Mouse (Mus musculus) heart, postnatal 36 days (tissue): ENCODE results near the gene Ltb. TPM values are rescaled to one million over a fixed set of nuclear protein-coding genes. Genes with fewer than 3 reads are reported as not detected.

Source experiments
- DNase-seq, 2 experiments: peaks; one replicate each; pipeline ENCODE4 v3.0.0; 2021 to 2022
- intact Hi-C: fragments of 180-260 bp; cut with DNase I; formaldehyde crosslinking; loops from one replicate; pipeline ENCODE4 v1.15.1; 2025
- total RNA-seq, 2 experiments: library from RNA; stranded (reverse); gene quantifications; 2 replicates each; pipeline ENCODE4 v1.2.3; 2021

Ltb gene
- total RNA-seq, 2 experiments from 2014 or later, result 1.0 to 1.6 TPM

- DNase-seq, result no peak
These were observed 4.1 kb upstream of the Ltb start for GRCm38 (mm10) chr17:35190096-35190495.

DNA sequence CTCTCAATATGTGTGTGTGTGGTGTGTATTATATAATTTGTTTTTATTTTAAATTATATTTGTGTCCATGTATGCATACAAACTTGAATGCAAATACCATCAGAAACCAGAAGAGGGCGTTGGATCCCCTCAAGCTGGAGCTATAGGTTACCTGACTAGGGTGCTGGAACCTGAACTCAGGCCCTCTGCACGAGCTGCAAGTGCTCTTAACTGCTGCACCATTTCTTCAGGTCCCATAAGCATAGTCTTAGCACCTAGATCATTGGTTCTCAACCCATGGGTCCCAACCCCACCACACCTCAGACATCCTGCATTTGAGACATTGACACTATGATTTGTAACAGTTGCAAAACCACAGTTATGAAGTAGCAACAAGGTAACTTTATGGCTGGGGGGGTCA, 2.5 kb upstream of the Ltb start:
- DNase-seq, result no peak
- intact Hi-C loops, result no loop called here

More at GRCm38 (mm10) chr17:35190096-35190495, 4.1 kb upstream of the Ltb start:
- intact Hi-C loops, result no loop called here

DNA sequence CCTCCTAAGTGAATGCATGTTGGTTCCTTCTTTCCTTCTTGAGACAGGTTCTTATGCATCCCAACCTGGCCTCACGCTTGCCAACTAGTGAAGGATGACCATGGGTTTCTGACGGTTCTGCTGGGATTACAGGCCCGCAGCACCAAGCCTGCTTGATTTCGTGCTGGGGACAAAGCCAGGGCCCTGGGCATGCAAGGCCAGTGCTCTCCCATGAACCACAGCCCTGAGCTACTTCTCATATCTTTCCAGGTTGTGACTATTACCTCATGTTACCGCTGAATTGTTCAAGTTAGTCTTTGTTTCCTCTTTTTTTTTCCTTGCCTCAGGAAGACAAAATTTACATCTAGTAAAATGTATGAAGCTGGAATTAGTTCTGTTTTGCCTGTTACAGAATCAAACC, 1.3 kb upstream of the Ltb start:
- intact Hi-C loops, result no loop called here
- no peak for DNase-seq

DNA sequence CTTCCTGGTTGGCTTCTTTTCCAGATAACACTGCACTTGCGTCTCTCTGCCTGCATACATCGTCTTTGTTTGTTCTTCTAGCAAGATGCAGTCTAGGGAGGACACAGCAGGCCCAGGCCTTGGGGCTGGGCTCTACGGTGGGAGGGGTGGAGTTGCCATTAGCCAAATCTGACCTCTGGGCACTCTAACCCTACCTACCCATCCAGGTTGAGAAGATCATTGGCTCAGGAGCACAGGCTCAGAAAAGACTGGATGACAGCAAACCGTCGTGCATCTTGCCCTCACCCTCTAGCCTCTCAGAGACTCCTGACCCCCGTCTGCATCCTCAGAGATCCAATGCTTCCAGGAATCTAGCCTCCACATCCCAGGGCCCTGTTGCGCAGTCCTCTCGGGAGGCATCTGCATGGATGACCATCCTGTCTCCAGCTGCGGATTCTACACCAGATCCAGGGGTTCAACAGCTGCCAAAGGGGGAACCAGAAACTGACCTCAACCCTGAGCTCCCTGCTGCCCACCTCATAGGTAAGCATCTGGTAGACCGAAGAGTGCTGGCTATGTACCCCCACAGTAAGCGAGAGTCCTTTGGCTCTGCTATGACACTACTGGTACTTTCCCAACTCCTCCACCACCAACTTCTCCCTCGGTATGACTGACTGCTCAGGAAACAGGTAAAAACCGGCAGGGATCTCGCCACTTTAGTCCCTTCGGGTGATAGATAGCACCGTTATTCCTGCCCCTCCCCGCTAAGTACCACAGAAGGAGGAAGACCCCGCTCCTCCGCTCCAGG, 798 bp downstream of the Ltb start:
- intact Hi-C loops, result loop anchor here (1.0 kb wide), 1 partner anchor 17 kb away; no protein-coding TSS in a partner anchor
- no peak for DNase-seq

GRCm38 (mm10) chr17:35195631-35196320, 1.5 kb downstream of the Ltb start:
- intact Hi-C loops, result loop anchor here (1.0 to 2.0 kb wide), 2 partner anchors 17 to 33 kb away; no protein-coding TSS in a partner anchor
- DNase-seq, result peak; percentile 87 to 88

- DNase-seq, result no peak
- intact Hi-C loops, result loop anchor here (2.0 kb wide), 1 partner anchor 33 kb away; no protein-coding TSS in a partner anchor
These were observed 2.0 kb downstream of the Ltb start for GRCm38 (mm10) chr17:35196321-35196641.

DNA sequence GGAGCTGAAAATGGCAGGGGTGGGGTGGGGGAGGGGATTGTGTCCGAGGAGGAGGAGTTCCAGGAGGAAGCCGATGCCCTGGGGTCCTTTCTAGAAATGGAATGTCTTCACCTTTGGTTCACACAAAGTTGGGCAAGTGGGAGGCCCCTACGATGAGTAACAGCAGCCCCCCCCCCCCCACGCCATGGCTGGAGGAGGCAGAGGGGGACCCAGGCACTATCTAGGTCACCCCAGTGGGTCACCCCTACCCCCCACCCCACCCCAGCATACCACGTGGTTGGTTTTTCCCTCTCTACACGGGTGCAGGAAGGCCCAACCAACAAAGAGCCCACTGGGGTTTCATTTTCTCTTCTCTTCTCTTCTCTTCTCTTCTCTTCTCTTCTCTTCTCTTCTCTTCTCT, 2.9 kb downstream of the Ltb start:
- intact Hi-C loops, result loop anchor here (2.0 kb wide), 1 partner anchor 32 kb away; no protein-coding TSS in a partner anchor
- DNase-seq, result no peak

DNA sequence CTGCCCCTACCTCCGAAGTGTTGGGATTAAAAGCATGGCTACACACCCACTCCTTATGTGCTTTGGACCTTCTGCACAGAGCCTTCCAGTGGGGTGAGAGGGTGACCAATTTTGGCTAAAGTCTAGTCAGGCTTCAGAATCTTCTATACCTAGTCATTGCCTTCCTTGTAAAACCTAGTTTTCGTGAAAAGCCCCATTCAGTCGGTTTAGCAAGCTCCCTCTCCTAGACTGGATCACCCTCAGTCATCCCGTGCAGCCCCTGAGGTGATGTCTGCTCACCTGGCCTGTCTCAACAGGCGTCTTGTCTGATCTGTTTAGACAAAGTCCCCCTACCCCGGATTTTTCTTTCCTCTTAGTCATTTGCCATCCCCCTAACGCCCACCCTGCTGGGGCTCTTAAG, 3.8 kb downstream of the Ltb start:
- intact Hi-C loops, result no loop called here
- no peak for DNase-seq

GRCm38 (mm10) chr17:35198946-35199345, 4.7 kb downstream of the Ltb start:
- no peak for DNase-seq
- intact Hi-C loops, result no loop called here

GRCm38 (mm10) chr17:35200398-35200797, 6.2 kb downstream of the Ltb start:
- DNase-seq, result no peak
- intact Hi-C loops, result loop anchor here (2.0 kb wide), 1 partner anchor 20 kb away; the partner anchor contains the start of gene Gm16181

- intact Hi-C loops, result loop anchor here (2.0 kb wide), 1 partner anchor 20 kb away; the partner anchor contains the start of gene Gm16181
These were observed 6.9 kb downstream of the Ltb start for GRCm38 (mm10) chr17:35201128-35201527.

DNA sequence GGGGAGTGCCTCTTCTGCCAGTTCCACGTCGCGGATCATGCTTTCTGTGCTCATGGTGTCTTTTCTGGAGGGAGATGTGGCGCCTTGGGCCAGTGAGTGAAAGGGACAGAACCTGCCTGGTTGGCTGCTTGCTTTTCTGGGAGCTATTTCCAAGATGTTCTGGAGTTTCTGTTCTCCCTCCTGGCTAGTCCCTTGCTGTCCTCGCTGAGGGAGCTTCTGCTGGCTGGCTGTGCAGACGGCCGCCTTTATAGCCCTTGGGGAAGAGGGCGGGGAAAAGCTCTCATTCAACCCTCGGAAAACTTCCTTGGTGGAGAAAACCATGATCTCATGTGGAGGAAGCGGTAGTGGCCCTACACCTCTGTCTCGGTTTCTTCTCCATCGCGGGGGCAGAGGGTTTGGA, 7.5 kb downstream of the Ltb start, which contains the start of gene Tnf:
Tnf (minus strand) TSS at position 221 of the 400 bp plus-strand sequence.
- intact Hi-C loops, result loop anchor here (2.0 kb wide), 1 partner anchor 19 kb away; the partner anchor contains the start of gene Gm16181

More at GRCm38 (mm10) chr17:35201128-35201527, 6.9 kb downstream of the Ltb start:
- no peak for DNase-seq

DNA sequence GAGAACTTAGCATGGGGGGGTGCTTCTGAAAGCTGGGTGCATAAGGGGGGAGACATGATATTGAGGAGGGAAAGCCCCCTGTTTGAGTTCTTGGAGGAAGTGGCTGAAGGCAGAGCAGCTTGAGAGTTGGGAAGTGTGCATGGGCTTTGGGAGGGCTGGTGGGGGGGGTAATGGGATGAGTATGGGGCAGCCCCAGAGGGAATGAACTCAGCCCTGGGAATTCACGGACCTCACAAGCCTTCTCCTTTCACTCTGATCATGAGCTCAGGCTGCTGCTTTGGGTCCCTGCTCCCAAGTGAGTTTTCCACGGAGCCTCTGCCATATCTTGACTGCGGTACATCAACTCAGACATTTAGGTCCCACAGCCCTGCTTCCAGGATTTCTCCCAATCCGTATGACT, 8.2 kb downstream of the Ltb start:
- no peak for DNase-seq
- intact Hi-C loops, result no loop called here

More for the DNA sequence above, 7.5 kb downstream of the Ltb start, which contains the start of gene Tnf:
- peak; percentile 67 to 75 for DNase-seq

- no peak for DNase-seq
- intact Hi-C loops, result no loop called here
These were observed 10.5 kb downstream of the Ltb start, which contains the start of gene Lta for GRCm38 (mm10) chr17:35204494-35205379. Lta (minus strand) TSS chr17:35205351.

GRCm38 (mm10) chr17:35205380-35205769, 11.1 kb downstream of the Ltb start:
- no peak for DNase-seq
- intact Hi-C loops, result no loop called here

GRCm38 (mm10) chr17:35209785-35210535, 15.7 kb downstream of the Ltb start:
- peak in 1 of 2 experiments; percentile 28 for DNase-seq
- intact Hi-C loops, result no loop called here

DNA sequence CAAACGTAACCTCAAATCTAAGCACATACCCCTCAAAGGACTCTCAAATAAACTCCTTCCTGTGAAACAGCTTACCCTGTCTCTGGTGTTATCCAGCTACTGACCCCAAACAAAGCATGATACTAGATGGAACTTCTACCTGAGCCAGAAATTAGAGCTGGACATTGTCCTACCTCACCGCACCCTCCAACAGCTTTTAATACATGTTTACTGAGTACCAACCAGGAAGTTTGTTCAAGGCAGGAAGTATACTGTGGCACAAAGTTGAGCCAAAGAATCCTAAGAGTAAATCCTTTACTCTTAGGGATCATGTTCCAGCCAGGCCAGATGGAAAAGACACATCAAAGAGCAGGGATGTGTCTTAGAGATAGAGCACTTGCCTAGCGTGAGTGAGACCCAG, 16.4 kb downstream of the Ltb start:
- no peak for DNase-seq
- intact Hi-C loops, result no loop called here

DNA sequence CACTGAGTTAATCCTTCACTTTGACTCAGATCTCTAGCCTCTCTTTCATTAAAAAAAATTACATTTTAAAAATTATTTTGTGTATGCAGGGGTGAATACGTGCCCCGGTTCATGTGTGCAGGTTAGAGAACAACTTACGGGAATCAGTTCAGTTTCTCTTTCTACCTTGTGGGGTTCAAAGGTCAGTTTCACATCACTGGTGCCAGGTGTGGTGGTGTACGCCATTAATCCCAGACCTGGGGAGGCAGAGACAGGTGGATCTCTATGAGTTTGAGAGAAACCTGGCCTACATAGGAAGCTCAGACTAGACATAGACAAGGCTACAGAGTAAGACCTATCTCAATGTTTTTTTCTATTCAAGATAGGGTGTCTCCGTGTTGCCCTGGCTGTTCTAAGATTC, 18.8 kb downstream of the Ltb start:
- no peak for DNase-seq
- intact Hi-C loops, result no loop called here

GRCm38 (mm10) chr17:35218516-35219193, 24.4 kb downstream of the Ltb start:
- peak; percentile 46 to 49 for DNase-seq
- intact Hi-C loops, result no loop called here
